Mouse (Mus musculus) gastrocnemius, postnatal 25 days (tissue): ENCODE measurements around the gene Dpp9. TPM values are rescaled to one million over a fixed set of nuclear protein-coding genes. Genes with fewer than 3 reads are reported as not detected.

Source experiments
- DNase-seq: peaks from one replicate; pipeline ENCODE4 v3.0.0; 2022
- total RNA-seq, 2 experiments: library from RNA; stranded (reverse); gene quantifications; 1 replicate in 1 of 2; 2 replicates in 1 of 2; pipeline ENCODE4 v1.2.3; 2021

Dpp9 gene
- total RNA-seq, 2 experiments from 2014 or later: 27.1 to 31.8 TPM

DNA sequence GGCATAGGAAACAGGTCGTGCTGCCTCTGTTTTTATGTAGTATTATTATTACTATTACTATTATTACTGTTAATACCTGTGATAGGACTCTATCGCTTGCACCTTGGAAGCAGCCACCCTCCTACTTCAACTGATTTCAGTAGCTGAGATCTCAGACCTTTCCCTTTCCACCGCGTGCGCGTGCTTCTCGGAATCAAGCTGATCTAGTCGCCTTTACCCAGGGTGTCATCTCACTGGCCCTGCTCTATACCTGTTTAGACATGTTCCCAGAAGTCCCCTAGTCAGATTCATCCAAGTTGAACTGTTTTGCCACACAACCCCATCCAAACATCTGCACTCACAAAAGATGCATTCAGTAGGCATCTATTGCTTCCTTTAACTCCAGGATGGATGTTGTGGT lies 14.7 kb upstream of the Dpp9 start:
- no peak for DNase-seq

DNA sequence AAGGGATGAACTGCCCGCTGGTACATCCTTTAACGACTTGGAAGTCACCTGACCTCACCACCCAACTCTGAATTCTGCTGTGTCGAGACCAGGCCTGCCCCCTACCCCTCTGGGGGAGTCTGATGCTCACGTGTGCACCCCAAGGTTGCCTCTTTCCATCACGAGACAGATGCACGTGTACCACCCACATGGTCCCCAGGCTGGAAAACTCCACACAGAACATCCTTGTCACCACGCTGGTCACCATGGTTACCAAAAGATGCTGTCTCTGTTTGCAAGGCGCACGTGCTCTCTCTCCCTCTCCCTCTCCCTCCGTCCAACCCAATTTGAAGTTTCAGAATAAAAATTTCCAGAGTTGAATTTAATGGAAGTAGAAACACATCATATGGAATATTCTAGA lies 11.2 kb upstream of the Dpp9 start:
- no peak for DNase-seq

DNA sequence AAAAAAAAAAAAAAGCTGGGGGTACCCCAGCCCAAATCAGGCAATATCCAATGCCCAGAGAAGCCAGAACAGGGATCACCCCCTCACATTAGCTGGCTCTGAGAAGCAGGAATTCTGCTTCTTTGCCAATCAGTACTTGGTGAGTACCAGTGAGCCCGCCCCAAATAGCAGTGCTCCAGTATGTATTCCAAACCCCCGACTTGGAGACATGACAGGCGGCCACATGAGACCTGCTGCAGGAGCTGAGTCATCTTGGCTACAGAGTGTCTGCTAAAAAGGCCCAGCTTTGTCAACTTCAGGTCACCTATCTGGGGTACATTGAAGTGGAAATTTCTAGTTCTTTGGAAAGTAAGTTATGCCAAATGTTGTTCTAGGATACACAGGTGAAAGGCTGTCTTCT lies 7.9 kb upstream of the Dpp9 start:
- DNase-seq: no peak

DNA sequence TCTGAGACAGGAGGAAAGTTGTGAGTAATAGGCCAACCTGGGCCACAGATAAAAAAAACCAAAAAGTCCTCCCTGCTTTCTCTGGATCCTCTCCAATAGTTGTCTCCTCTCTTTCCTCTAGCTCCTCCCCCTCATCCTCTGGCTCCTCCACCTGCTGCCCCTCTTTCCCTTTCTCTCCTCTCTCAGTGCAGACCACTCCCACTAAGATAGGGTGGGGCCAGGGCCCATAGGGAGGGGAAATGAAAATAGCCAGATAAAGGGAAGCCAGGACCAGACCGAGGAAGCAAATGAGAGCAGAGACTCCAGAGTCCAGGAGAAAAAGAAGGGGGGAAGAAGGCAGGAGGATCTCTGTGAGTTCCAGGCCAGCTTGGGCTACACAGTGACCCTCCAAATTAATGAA lies 6.2 kb upstream of the Dpp9 start:
- no peak for DNase-seq

DNA sequence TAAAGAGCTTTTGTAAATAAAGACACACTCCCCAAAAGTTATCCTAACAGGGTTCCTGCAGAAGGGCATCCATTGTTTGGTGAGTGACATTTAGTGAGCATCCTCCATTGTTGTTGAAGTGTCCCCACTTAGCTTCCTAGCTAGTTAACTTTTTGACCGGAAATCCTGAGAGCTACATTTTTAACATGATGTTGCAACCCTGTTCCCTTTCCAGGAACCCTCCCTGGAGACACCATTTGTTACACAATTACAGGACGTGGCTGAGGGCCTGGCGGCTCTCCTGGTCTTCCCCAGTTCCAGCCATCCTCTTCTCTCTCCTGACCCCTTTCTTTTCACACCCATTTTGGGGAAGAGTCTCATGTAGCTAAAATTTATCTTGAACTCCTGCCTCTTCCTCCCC lies 1.1 kb upstream of the Dpp9 start:
- peak; percentile 65 for DNase-seq

DNA sequence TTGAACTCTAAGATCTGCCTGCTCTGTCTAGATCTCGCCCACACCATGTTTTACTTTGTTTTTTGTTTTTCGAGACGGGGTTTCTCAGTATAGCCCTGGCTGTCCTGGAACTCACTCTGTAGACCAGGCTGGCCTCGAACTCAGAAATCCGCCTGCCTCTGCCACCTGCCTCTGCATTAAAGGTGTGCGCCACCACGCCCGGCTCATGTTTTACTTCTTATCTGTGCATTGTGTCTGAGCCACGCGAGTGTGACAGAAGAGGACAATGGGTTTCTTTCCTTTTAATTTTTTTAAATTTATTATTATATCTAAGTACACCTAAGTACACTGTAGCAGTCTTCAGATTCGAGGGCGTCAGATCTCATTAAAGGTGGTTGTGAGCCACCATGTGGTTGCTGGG lies 546 bp upstream of the Dpp9 start:
- no peak for DNase-seq

DNA sequence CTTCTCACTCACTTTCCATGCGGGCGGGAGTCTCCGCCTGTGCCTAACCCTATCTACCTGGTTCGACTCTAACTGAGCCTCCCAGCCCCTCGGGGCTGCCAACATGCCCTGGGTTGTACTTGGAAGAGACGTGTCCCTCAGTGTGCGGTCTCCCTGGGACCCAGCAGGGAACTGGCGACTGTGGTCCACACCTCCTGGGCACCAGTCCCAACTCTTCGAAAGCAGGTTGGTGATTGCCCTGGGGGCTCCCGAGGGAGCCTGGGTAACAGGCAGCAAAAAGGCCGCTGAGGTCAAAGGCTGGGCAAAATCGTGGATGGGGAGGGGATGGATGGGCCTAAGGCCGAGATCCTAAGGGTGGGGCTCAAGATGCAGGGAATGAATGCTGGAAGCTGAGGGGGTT lies 1.0 kb downstream of the Dpp9 start:
- no peak for DNase-seq

DNA sequence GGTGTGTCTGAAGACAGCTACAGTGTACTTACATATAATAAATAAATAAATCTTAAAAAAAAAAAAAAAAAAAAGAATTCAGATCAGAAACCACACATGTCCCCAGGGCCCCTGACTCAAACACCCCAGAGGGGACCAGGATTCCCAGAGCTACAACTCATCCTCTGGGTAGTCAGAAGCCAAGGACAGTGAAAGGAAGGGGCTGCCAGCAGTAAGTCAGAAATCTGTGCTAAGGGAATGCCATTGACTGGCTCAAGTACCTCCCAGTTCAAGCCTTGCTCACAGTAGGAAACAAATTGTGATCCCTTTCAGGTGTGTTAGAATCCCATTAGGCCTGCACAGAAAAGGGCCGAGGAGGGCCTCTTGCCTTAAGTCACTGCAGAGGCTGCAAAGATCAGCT lies 4.5 kb downstream of the Dpp9 start:
- DNase-seq: no peak

DNA sequence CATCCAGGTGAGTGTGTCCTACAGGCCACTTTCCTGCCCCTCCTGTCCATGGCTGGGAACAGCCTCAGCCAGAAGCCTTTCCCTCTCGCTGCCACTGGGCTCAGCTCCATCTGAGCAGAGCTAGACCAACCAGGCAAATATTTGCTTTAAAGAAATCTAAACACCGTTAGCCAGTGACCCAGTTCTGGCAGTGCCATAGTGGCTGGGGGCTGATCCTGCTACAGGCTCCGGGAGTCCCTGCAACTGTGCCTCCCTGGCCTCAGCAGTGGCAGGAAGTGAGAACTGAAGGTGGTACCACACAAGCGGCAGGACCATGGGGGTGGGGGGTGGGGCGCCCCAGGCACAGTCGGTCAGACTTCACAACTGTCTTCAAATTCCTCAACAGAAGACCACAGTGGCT lies 6.0 kb downstream of the Dpp9 start:
- no peak for DNase-seq

DNA sequence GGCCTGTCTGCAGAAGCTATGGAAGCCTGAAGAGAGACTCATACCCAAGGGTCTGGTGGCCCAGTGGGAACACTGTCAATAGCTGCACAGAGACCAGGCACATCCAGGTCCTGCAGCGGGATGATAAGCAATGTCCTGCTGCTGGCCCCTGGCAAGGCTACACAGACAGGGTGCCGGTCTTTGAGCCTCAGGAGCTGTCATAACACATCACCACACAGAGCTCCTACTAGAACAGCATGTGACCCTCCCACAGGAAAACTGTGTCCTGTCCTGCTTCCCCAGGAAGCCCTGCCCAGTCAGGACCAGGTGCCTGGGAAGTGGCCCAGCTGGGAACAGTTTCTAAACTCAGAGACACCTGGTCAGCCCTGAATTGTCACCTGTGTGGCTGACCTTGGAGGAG lies 7.6 kb downstream of the Dpp9 start:
- DNase-seq: no peak

DNA sequence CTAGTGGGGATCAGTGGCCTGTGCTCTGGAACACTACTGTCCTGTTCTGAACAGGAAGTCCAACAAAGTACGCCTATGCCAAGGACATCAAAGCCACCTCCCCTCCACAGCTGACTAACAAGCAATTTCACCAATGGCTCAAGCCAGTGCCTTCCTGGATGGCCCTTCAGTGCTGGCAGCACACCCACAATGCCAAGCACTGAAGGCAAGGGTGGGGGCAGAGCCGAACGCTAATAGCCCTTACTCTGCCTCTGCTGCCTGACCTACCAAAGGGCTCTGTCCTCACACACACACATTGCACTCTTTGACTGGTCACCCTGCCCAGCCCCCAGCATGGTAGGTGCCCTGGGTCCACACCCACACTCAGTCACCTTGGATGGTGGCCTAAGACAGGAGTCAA lies 9.9 kb downstream of the Dpp9 start:
- no peak for DNase-seq

DNA sequence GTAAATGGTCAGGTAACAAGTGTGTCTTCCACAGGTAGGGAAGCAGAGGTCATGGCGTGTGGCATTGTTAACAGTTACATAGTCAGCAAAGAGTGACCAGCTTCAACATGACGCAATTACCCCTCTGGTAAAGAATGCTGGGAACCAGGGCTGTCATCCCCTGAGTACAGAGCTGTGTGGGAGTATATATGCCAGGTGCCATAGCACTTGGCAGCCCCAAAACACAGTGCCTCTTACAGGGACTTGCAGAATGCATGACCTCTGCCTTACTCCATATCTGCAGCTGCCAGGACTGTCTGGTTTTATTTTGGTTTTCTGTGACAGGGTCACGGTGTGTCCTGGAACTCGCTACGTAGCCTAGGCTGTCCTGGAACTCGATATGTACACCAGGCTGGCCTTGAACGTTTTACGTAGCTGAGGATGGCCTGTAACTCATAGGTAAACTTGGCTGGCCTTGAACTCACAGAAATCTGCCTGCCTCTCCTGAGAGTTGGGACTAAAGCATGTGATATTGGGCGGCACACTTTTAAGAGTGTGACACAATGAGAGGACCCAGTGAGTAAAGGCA lies 10.7 kb downstream of the Dpp9 start:
- no peak for DNase-seq

DNA sequence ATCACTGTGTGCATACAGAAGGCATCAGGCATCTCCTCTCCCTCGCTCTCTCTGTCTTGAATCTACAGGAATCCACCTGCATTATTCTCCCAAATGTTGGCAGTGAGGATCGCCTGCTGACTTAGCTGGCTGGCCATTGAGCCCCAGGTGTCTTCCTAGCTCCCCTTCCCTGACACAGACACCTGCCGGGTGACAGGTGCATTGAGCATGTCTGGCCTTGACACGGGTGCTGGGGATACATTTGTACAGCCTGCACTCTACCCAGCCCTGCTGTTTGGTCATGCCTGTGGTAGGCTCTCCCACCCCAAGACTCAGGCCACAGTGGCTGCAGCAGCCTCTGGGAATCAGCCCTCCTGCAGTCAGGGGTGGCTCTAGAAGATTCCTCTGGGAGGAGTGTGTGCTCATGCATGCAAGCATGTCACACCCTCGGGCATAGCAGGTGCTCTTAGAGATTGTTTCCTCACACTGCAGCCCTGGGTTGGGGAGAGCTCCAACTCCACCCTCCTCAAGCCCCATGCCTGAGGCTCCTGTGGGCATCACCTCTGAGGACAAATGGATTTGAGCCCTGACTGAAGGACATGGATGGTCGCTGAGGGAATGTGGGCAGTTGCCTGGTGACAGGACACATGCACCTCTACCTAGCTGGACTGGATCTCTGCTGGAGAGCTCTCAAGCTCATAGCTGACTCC lies 11.6 kb downstream of the Dpp9 start:
- no peak for DNase-seq

DNA sequence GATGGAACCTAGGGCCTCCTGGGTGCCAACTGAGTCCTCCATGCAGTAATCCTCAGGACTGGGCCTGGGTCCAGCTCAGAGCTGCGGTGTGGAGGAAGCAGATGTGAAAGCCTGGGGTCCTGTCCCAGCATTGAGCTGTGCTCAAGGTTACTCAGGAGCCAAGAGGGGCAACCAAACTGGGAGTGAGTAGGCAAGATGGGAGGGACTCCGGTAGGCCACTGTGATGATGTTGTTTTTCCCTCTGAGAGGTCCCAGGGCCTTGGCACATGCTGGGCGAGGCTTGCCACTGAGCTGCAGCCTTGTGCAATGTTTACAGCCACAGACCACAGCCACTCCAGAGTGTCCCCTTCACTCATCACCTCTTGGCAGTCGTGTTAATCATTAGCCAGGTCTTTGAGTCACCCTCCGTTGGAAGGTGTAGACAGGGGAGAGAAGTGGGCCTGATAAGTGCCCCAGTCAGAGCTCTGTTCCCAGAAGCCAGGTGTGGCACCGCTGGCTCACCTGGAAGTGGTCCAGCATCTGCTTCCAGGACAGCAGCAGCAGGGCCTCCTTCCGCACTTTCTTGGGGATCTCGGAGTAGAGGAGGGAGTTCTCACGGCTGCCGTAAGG lies 12.3 kb downstream of the Dpp9 start:
- DNase-seq: no peak

DNA sequence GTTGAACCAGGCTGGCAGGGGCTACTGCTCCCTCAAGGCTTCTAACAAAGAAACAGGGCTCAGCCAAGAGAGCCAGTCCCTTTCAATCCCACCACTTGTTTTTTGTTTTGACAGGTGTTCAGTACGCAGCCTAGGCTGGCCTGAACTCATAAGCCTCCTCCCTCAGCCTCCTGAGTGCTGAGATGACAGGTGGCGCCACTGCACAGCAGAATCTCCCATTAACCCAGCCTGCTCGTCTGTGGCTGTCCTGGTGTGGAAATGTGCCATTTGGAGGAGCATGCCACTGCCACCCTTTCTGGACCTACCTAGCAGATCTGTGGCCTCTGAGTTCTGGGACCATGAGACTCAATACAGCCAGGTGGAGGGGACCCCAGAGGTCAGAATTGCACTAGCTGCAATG lies 15.0 kb downstream of the Dpp9 start:
- DNase-seq: no peak

DNA sequence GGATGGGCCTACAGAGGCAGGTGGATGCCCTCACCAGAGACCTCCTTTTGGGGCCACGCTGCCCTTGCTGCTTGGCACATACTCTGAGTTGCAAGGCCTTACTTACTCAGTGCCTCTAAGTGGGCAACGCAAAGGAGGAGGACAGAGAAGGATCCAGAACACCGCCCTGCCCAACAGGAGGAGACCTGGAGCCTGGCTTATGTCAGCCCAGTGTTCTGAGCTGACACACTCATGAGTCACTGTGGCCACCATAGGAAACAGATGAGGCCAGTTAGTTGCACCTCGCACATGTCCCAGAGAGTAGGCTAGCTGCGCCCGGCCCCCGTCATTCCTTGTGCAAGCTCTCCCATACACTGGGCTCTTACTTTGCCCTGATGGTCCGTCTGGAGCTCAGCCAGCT lies 16.2 kb downstream of the Dpp9 start:
- DNase-seq: no peak

DNA sequence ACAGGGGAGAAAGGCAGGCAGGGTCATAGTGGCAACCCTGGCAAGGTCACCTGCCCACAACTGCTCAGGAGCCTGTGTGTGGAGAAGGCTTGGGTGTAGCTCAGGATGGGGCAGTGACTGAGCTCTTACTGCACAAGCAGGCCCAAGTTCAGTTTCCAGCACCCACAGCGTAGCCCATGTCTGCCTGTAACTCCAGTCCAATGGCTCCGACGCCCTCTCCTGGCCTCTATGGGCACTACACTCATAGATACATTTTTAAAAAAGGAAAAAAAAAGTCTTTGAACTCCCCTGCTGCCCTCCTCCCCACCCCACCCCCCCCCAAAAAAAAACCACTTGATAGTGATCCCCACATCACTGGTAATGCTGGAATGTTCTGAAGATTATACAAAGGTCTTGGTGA lies 17.1 kb downstream of the Dpp9 start:
- no peak for DNase-seq

DNA sequence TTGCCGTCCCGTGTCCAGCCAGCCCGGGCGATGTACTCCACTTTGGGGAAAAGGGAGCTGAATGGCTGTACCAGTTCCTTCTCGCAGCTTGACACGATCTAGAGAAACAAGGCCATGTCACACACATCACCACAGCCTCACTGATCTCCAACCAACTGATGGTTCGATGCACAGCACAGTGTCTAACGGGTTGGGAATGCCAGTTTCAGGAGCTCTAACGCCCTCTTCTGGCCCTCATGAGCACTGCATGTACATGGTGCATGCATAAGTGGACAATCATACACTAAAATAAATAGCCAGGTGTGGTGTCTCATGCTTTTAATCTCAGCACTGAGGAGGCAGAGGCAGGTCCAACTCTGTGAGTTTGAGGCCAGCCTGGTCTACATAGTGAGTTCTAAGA lies 18.1 kb downstream of the Dpp9 start:
- DNase-seq: no peak

DNA sequence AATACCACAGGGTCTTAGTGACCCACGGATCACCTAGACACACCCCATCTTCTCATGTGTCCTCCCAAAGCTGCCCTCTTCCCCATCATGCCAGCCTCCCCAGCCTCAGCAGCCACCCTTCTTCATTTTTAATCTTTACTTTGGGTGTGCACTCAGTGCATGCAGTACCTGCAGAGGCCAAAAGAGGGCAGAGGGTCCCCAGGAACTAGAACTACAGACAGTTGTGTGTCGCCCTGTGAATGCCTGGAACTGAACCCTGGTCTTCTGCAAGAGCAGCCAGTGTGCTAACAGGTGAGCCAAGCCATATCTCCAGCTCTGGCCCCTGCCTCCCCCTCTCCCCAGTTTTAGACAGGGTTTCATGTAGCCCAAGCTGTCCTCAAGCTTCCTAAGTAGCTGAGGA lies 21.8 kb downstream of the Dpp9 start:
- DNase-seq: no peak

DNA sequence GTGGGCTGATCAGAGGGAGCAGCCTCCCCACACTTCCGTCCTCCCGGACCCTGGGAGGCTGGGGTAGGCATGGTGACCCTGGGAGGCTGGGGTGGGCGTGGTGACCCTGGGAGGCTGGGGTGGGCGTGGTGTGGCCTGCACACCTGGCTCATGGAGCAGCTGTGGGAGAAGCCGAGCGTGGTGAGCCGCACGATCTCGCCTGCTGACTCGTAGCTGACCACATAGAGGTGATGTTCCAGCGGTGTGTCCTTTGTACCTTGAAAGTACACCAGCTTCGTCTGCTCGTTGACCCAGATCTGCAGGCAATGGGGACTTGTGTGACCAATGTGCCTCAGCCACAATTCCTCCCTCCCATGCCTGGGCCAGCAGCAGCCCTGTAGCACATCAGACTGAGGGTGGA lies 23.9 kb downstream of the Dpp9 start:
- DNase-seq: no peak

DNA sequence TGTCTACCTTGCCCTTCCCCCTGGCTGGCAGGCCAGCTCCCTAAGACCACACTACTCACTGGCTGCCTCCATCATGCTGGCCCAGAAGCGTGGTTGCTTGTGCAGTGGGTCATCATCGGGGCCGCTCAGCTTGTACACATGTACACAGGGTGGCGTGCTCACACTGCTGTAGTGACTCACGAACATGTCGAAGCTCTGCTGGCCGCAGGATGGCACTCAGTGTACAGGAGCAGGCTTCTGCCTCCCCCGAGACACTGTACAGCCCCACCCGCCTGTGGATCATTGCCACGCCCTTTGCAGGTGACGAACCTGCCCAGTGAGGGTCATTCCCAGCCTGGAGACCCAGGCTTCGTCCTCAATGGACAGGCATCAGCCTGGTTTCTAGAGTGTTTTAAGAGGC lies 24.3 kb downstream of the Dpp9 start:
- DNase-seq: no peak

DNA sequence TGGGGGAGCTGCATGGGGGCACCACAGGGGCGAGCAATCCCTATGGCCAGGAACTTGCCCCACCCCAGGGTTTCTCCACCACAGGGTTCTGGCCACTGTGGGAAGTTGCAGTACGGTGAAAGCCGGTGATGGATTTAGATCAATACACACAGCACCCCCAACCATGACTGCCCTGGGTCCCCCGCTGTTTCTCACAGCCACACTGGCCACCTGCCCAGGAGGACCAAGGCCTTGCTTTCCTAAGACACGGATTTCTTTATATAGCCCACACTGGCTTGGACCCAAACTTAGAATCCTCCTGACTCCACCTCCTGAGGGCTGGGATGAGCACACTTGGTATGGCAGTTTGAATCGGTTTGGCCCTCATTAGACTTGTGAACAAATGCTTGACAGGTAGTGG lies 27.4 kb downstream of the Dpp9 start:
- no peak for DNase-seq

DNA sequence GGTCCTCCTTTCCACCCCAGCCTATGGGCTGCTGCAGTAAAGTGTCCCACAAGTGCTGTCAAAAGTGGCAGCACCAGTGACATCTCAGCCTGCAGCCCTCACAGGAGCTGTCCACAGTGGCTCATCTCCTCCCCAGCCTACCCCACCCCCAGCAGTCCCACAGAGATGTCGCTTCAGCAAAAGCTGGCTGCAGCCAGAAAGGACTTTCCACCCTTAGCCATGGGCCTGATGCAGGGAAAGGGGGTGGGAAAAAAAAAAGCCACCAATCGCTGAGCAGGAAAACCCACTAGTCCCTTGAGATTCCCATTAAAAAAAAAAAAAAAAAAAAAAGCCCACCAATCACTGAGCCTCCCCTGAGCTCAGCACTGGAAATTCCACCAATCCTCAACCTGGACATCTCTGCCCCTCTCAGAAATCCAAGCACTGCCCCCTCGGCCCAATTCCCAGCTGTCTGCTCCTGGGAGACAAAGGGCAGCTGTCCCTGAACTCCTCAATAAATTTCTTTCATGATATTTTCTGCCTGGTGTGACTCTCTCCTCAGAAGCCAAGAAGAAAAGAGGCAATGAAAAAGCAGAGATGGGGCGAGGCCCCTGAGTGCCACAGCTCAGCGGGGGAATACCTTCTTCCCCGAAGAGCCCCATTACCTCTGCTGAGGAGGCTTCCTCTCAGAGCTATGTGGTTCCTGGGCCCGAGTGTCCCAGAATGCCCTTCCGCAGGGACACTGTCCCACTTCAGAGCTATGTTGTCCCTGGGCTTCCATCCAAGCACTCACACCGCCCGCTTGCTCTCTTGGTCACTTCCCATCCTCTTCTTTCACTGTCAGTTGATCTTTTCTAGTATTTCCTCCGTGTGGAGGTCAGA lies 33.2 kb downstream of the Dpp9 start:
- DNase-seq: peak; percentile 69
